Mouse (Mus musculus): ENCODE data around the gene Kctd8.

Gene Kctd8

DNA sequence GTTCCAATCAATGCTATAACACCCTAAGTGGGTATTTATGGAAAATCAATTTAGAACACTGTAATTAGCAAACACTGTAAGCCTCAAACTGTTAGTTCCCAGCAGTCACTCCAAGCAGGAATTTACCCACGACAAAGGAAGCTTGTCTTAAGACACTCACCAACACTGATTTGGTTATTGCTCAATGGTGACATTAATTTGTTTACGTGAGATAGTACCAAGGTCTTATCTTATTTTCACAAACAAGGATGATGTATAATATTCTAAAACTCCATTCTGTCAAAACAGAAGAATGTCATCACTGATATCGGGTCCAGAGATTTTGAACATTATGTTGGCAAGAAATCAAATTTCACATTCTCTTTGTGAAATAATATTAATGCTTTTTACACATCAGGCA is 185.0 kb downstream of the Kctd8 start:
- DNase-seq (ENCODE audit: low read depth): no peak

DNA sequence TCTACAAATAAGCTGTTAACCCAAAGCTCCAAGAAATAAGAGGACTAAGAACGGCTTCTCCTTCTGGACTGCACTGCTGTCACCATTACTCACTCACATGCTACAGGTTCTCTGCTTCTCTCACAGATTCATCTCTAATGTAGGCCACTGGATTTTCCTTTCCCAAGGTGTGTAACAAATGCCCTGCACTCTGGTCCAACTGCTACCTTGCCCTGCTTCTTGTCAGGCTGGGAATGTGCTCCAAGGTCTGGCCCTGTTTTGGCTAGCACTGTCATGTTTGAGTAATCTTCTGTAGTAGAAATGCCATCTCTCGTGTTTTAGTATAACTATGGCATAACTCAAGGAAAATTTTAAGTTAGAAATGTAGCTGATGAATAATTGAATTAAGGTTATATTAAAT is 195.7 kb downstream of the Kctd8 start:
- DNase-seq (ENCODE audit: low read depth): no peak

DNA sequence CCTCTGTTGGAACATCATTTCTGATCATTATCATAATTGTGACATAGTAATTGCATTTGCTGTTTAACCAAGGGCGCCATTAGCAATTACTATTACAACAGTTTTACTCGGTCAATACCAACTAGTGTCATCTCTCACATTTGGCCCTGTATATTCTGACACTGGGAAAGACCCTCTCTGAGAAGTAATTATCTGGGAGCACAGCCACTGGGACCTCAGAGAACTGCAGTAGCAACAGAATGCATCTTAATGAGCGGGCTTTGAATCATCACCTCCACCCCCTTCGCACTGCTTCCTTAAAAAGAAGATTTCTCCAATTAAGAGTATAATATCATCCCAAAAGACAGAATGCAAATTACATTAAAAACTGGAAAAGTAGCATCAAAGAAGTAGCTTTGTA is 200.4 kb downstream of the Kctd8 start:
- DNase-seq (ENCODE audit: low read depth): no peak

DNA sequence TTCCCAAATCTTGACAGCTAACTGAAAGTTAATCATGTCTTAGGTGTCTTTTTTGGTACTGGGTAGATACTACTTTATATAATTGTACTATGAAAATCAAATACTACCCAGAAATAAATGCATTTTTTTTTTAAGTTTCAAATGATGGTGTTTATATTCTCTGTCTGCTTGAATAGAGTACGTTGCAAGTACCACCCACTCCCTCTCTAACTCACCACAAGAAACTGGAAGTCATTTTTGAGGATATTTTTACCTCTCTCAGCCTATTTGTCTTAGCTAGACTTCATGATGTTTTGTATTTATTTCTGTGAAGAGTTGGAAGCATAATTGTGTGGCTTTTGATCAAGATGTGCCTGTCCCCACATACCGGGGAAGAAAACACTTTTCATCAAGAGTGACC is 232.8 kb downstream of the Kctd8 start:
- no peak for DNase-seq (ENCODE audit: low read depth)

DNA sequence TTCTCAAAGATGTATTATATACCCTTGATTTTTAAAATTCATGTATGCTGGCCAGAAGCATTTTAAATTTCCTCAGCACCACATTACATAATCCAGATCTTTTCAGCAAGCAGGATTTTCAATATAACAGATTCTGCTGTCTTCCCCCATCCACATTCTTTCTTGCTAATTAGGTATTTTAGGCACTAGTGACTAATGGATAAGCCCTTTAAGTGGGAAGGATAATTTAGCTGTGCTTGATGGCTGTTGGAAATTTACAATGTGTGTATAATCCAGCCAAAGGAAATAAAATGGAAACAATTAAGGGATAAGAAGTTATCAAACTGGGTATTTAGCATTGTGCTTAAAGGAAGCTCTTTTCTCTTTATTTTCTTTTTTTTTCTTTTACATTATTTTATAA is 252.6 kb downstream of the Kctd8 start:
- no peak for DNase-seq (ENCODE audit: low read depth)

Measured in NIH3T3 (cell line).